Mouse (Mus musculus) brain, embryonic 14.5 days (tissue): ENCODE data around the gene Gpr152.

Source experiments
- CTCF ChIP-seq: fragments of 200-500 bp; IDR thresholded peaks from 2 replicates; pipeline ENCODE4 v1.5.1; 2012; ENCODE audit warnings: inconsistent platforms, mild to moderate bottlenecking, moderate library complexity, borderline replicate concordance; ENCODE audit not compliant: insufficient read depth, insufficient read length; ENCODE audit errors: extremely low read depth
- POLR2A ChIP-seq: fragments of 200-500 bp; IDR thresholded peaks from 2 replicates; pipeline ENCODE4 v1.6.1; 2012; ENCODE audit warnings: mild to moderate bottlenecking, inconsistent platforms, borderline replicate concordance; ENCODE audit not compliant: poor library complexity, insufficient read depth, insufficient read length, severe bottlenecking; ENCODE audit errors: extremely low read depth

DNA sequence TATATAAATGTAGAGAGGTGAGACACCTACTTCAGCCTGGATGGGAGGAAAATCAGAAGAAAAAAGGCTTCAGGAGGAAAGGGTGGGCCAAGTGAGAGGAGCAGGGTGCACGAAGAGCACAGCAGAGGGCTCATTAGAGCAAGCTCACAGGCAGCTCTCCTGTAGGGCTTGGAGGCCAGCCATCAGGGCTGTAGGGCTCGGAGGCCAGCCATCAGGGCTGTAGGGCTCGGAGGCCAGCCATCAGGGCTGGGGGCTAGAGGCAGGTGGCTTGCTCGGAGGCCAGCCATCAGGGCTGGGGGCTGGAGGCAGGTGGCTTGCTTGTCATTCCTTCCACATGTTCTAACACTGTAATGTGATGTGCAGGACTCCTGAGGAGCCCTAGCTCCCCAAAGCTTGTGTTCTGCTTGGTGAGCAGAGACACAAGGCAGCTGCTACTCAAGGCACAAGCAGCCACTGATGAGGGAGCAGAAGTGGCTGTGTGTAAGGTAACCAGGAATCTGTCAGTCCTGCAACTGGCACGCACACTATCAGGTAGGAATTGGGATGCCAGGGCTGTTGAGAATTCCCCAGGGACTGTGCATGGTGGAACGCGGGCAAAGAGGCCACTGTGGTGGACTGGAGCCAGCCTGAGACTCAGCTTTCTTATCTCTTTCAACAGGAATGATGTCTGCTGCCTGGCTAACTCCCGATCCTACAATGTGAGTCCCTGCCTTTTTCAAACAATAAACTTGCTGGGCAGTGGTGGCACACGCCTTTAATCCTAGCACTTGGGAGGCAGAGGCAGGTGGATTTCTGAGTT, 27.3 kb downstream of the Gpr152 start:
- TF ChIP-seq CTCF (no peak), POLR2A (no peak)
